Mouse (Mus musculus) G1E (cell line): ENCODE data around the gene Prr29.

ENCODE experiments used
- CTCF ChIP-seq: IDR thresholded peaks from 2 replicates; pipeline ENCODE4 v1.5.1; 2012; ENCODE audit warnings: low read depth, low read length, inconsistent platforms, mixed read lengths
- GATA1 ChIP-seq: IDR thresholded peaks from 2 replicates; pipeline ENCODE4 v1.6.1; 2012; ENCODE audit warnings: borderline replicate concordance, low read length, inconsistent platforms, mixed read lengths
- POLR2AphosphoS5 ChIP-seq: IDR thresholded peaks from 2 replicates; pipeline ENCODE4 v1.6.1; 2012; ENCODE audit warnings: low read depth, low read length, inconsistent platforms; ENCODE audit not compliant: insufficient replicate concordance

- TF ChIP-seq CTCF (no peak), GATA1 (no peak), POLR2AphosphoS5 (no peak)
These were observed 14.4 kb upstream of the Prr29 start for GRCm38 (mm10) chr11:106350853-106351252.
